Mouse (Mus musculus) limb, embryonic 11.5 days (tissue): ENCODE measurements around the gene Pcolce2. TPM values are rescaled to one million over a fixed set of nuclear protein-coding genes. Genes with fewer than 3 reads are reported as not detected.

Source experiments
- ATAC-seq: fragments of 200-750 bp; cut with Nextera tagmentation; 2 replicates; pipeline ENCODE4 v1.8.0; 2017; ENCODE audit warnings: low read depth; ENCODE audit not compliant: insufficient number of reproducible peaks, low FRiP score, low TSS enrichment
- DNase-seq: peaks from one replicate; pipeline ENCODE4 v3.0.0-alpha.2; 2015; ENCODE audit warnings: low spot score
- H3K27ac ChIP-seq: fragments of 300-500 bp; sonication (generic); replicated peaks from 2 replicates; pipeline ENCODE4 v1.5.1; 2014; ENCODE audit warnings: low read depth, mild to moderate bottlenecking, low read length
- H3K27me3 ChIP-seq: fragments of 300-500 bp; sonication (generic); 2 replicates; pipeline ENCODE4 v1.6.1; 2014; ENCODE audit warnings: mild to moderate bottlenecking, low read length, mixed read lengths; ENCODE audit not compliant: control insufficient read depth, insufficient read depth
- H3K36me3 ChIP-seq: fragments of 300-500 bp; sonication (generic); 2 replicates; pipeline ENCODE4 v1.6.1; 2014; ENCODE audit warnings: mild to moderate bottlenecking, low read length, moderate library complexity, mixed read lengths; ENCODE audit not compliant: control insufficient read depth, insufficient read depth
- H3K4me1 ChIP-seq: fragments of 300-500 bp; sonication (generic); 2 replicates; pipeline ENCODE4 v1.6.1; 2014; ENCODE audit warnings: low read length, mixed read lengths; ENCODE audit not compliant: control insufficient read depth, insufficient read depth
- H3K4me2 ChIP-seq: fragments of 300-500 bp; sonication (generic); 2 replicates; pipeline ENCODE4 v1.6.1; 2014; ENCODE audit warnings: low read depth, mild to moderate bottlenecking, moderate library complexity; ENCODE audit not compliant: severe bottlenecking
- H3K4me3 ChIP-seq: fragments of 300-500 bp; sonication (generic); 2 replicates; pipeline ENCODE4 v1.5.1; 2014; ENCODE audit warnings: low read depth, low read length
- H3K9ac ChIP-seq: fragments of 300-500 bp; sonication (generic); 2 replicates; pipeline ENCODE4 v1.6.1; 2014; ENCODE audit warnings: mild to moderate bottlenecking, low read length
- H3K9me3 ChIP-seq: fragments of 300-500 bp; sonication (generic); 2 replicates; pipeline ENCODE4 v1.6.1; 2016; ENCODE audit warnings: low read length; ENCODE audit not compliant: control insufficient read depth
- WGBS: fragments of 180-500 bp; shearing (Covaris S2); extraction: QIAGEN DNeasy Blood & Tissue Kit; methylation state at CpG from one replicate; pipeline ENCODE4 v1.1.7; 2014; 5-methylcytosine and 5-hydroxymethylcytosine counted together
- polyA plus RNA-seq: library from polyadenylated mRNA; unstranded; fragments of >200 nt; fragmentation: Nextera tagmentation; extraction: Ambion mirVana; gene quantifications from 2 replicates; pipeline ENCODE4 v1.2.1, GENCODE M21; 2014

Pcolce2 gene
- polyA plus RNA-seq, 1 experiment from 2014 or later: 8.9 TPM

DNA sequence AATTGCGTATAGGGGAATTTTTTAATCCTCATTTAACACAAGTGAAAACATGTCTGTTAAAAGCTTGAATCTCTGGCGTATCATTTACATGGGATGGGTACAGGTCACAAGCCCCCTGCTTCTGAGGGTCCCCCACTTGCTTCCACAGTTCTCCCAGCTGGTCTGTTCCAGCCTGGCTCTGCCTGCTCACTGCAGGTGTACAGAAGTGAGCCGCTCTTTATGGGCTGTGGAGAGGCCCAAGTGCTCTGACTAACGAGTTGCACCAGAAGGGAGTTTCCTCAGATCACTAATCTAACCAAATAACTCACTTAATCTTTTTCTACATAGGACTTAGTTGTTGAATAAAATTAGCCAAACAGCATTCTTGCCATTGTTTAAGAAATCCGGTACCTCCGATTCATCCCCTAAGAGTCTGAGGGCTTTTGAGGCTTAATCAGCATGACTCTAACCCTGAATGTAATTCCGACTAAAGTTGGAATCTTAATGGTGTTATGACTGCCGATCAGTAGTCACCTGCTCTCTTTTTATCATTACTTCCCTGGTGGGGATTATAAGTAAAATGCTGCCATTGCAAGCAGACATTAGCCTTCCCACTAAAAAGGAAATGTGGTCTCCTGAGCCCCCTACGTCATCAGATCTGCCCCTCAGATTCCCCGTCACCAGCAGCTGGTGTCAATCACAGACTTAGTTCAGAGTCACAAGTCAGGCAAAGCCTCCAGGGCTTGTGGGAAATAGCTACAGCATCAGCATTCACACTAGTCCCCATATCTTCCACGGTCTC, 48.4 kb downstream of the Pcolce2 start:
- H3K9me3 ChIP-seq: no peaks in the 10 kb centered on the region
- WGBS: 50% methylated on average over 11 of the region's 11 CpGs
- DNase-seq (peak; percentile 60), ATAC-seq (peak; percentile 44; the same call in 1 of the 2 replicates)
- no peaks in the 10 kb centered on the region for H3K36me3 ChIP-seq
- peaks cover 4% of the 10 kb centered on the region; the same call in 1 of the 2 replicates for H3K4me1 ChIP-seq
- H3K4me2 ChIP-seq: no peak overlapping the region
- H3K27me3 ChIP-seq: no peaks in the 10 kb centered on the region
- no peak overlapping the region for H3K27ac ChIP-seq
- no peak overlapping the region for H3K4me3 ChIP-seq
- no peak overlapping the region for H3K9ac ChIP-seq

DNA sequence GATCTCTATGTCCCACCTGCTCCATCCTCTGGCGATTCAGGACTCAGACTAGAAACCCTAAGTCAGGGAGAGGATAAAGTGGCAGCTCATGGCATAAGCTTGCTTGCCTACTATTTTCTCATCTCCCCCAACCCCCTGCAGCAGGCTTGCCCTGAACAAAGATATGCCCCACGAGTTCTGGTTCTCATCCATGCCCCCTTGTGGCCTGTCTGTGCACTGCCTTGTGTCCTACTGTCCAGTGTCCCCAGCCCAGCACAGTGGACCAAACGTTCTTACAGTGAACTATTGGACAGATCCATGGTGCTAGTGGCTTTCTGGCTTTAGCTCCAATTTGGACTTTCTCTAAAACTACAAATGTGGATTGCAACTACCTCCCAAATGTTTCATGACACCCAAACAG, 50.7 kb downstream of the Pcolce2 start:
- no peak for DNase-seq
- 72% methylated on average over 3 of the region's 3 CpGs for WGBS
- Histone ChIP-seq H3K9me3 (no peaks in the 10 kb centered on the region), H3K4me1 (peaks cover 15% of the 10 kb centered on the region), H3K4me2 (no peak overlapping the region), H3K36me3 (no peaks in the 10 kb centered on the region), H3K4me3 (no peak overlapping the region), H3K9ac (no peak overlapping the region), H3K27ac (no peak overlapping the region), H3K27me3 (no peaks in the 10 kb centered on the region)
- no peak for ATAC-seq

DNA sequence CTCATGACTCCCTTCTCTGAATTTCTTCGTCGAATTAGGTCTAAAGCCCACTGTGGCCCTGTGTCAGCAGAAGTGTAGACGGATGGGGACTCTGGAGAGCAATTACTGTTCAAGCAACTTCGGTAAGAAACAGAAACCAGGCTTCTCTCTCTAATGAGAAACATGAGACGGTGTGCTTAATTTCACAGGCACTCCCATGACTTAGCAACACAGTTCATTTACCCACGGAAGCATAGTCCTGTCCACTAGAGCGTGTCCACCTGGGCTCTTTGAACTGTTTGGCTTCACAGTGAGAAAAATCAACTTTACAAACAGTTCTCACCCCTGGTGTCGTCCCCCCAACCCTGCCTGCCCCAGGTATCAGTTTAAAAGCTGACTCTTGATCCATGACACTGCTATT, 55.4 kb downstream of the Pcolce2 start:
- H3K36me3 ChIP-seq: no peaks in the 10 kb centered on the region
- no peaks in the 10 kb centered on the region for H3K27me3 ChIP-seq
- peak; percentile 55 for DNase-seq
- H3K4me2 ChIP-seq: peak overlapping the region; percentile 7; the same call in 1 of the 2 replicates
- 13% methylated on average over 8 of the region's 8 CpGs for WGBS
- H3K4me1 ChIP-seq: peaks cover 17% of the 10 kb centered on the region
- peak; percentile 59; the same call in 1 of the 2 replicates for ATAC-seq
- no peak overlapping the region for H3K27ac ChIP-seq
- no peak overlapping the region for H3K4me3 ChIP-seq
- no peak overlapping the region for H3K9ac ChIP-seq
- H3K9me3 ChIP-seq: no peaks in the 10 kb centered on the region

DNA sequence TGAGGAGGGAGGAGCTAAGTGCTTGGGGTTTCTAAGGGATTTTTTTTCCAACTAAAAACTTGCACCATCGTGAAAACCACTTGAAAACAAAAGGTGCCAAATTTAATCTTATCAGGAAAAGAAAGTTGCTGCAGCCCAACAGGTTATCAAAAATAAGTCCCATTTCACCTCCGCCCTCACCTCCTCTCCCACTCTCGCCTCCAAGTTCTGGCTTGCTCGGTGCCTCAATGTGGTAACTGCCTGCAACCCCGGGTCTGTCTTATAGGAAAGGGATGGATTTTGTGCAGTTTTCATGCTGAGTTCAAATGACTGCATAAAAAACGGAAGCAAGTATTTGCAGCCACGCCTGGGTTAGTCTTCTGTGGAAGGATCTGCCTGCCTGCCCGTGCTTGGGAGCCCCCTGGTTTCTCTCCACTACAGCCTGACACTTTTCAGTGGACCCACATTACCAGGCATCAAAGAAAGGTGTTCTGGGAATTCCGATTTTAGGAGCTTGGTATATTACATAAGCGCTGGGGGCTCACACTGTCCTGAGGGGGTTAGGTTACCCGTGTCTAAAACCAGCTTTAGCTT, 56.2 kb downstream of the Pcolce2 start:
- WGBS: 64% methylated on average over 11 of the region's 11 CpGs
- H3K4me2 ChIP-seq: no peak overlapping the region
- DNase-seq (no peak), ATAC-seq (no peak)
- no peak overlapping the region for H3K4me3 ChIP-seq
- H3K9me3 ChIP-seq: no peaks in the 10 kb centered on the region
- H3K27me3 ChIP-seq: no peaks in the 10 kb centered on the region
- H3K27ac ChIP-seq: no peak overlapping the region
- H3K36me3 ChIP-seq: no peaks in the 10 kb centered on the region
- peaks cover 17% of the 10 kb centered on the region for H3K4me1 ChIP-seq
- H3K9ac ChIP-seq: no peak overlapping the region

DNA sequence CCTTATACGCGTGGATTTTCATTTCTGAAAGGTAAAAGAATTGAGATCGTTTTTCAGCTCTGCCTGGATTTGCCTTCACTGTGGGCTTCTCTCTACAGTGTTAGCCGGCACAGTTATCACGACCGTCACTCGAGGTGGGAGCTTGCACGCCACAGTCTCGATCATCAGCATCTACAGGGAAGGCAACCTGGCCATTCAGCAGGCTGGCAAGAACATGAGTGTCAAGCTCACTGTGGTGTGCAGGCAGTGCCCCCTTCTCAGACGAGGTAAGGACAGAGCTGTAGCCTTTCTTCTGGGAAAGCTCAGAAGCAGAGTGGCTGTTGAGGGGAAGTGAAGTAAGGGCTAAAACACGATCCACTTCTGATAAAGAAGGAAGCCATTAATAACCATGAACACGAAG, 57.1 kb downstream of the Pcolce2 start:
- H3K27ac ChIP-seq: no peak overlapping the region
- peaks cover 17% of the 10 kb centered on the region for H3K4me1 ChIP-seq
- no peak for DNase-seq
- H3K9ac ChIP-seq: no peak overlapping the region
- no peaks in the 10 kb centered on the region for H3K36me3 ChIP-seq
- ATAC-seq: no peak
- H3K27me3 ChIP-seq: no peaks in the 10 kb centered on the region
- H3K4me3 ChIP-seq: no peak overlapping the region
- no peak overlapping the region for H3K4me2 ChIP-seq
- H3K9me3 ChIP-seq: no peaks in the 10 kb centered on the region
- 87% methylated on average over 12 of the region's 12 CpGs for WGBS

DNA sequence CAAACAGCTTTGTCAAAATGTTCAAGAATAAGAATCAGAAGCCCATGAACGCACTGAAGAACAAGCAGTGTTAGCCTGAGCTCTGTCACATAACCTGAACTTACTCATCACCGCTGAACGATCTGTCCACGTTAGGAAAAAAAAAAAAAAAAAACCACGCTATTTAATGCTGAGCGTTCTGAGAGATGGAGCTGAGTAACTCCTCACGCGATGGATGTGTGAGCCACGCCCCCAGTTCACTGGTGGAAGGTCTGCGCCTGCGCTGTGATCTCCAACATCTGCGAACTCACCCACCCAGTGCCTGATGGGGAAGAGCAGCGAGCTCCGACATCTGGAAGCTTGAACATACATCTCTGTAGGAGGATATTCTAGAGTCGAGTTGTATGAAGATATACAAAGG, 57.6 kb downstream of the Pcolce2 start:
- Histone ChIP-seq H3K4me2 (no peak overlapping the region), H3K4me1 (peaks cover 17% of the 10 kb centered on the region), H3K27me3 (no peaks in the 10 kb centered on the region), H3K9ac (no peak overlapping the region), H3K27ac (no peak overlapping the region), H3K36me3 (no peaks in the 10 kb centered on the region), H3K4me3 (no peak overlapping the region), H3K9me3 (no peaks in the 10 kb centered on the region)
- no peak for ATAC-seq
- WGBS: 91% methylated on average over 15 of the region's 15 CpGs
- no peak for DNase-seq

DNA sequence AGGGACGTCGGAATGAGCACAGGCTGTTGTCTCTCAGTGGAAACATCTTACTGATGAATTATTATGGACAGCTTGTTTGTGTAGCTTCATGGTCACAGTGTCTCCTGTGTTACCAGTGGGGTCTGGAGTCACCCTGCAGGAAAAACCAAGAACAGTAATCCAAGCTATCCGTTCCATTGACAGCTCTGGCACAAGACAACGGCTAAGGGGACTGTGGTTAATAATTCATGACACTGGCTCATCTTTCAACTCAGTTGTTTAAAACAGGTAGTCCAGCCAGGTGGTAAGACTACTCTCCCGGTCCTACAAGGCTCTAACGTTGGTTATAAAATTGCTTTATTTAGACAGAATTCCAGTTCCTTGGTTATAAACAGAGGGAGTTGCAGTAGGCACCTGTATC, 59.2 kb downstream of the Pcolce2 start:
- Histone ChIP-seq H3K9ac (no peak overlapping the region), H3K4me2 (no peak overlapping the region), H3K36me3 (no peaks in the 10 kb centered on the region), H3K4me1 (peaks cover 15% of the 10 kb centered on the region), H3K4me3 (no peak overlapping the region), H3K27me3 (no peaks in the 10 kb centered on the region), H3K27ac (no peak overlapping the region), H3K9me3 (no peaks in the 10 kb centered on the region)
- 82% methylated on average over 6 of the region's 6 CpGs for WGBS
- DNase-seq: no peak
- no peak for ATAC-seq

DNA sequence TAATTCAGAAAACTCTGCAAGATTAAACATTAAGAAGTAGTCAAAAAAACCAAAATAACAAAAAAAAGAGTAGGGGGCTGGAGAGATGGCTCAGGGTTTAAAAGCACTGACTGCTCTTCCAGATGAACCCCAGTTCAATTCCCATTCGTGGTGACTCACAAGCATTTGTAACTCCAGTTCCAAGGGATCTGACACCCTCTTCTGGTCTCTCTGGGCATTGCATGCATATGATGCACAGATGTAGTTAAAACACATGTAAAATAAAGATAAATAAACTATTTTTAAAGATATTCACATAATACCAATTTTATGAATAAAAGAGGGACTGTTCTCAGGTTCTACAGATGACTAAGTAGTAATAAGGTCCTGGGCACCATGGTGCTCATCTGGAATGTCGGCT, 60.4 kb downstream of the Pcolce2 start:
- Histone ChIP-seq H3K4me2 (no peak overlapping the region), H3K4me3 (no peak overlapping the region), H3K36me3 (no peaks in the 10 kb centered on the region), H3K27ac (no peak overlapping the region), H3K27me3 (no peaks in the 10 kb centered on the region), H3K4me1 (peaks cover 8% of the 10 kb centered on the region), H3K9me3 (no peaks in the 10 kb centered on the region), H3K9ac (no peak overlapping the region)
- peak; percentile 42 for DNase-seq
- ATAC-seq: no peak
- WGBS: 62% methylated on average over 2 of the region's 2 CpGs
